Mouse (Mus musculus): Measurements from ENCODE around the gene Slc36a1. TPM values are rescaled to one million over a fixed set of nuclear protein-coding genes. Genes with fewer than 3 reads are reported as not detected.

Slc36a1 gene
- polyA plus RNA-seq (2012; rRNA removed; ENCODE audit: low replicate concordance) = 17.5 and 21.3 TPM in 2 replicates

GRCm38 (mm10) chr11:55204159-55204596, at the start of gene Slc36a1:
Gene Slc36a1, plus strand, starts transcription at chr11:55204350.

DNA sequence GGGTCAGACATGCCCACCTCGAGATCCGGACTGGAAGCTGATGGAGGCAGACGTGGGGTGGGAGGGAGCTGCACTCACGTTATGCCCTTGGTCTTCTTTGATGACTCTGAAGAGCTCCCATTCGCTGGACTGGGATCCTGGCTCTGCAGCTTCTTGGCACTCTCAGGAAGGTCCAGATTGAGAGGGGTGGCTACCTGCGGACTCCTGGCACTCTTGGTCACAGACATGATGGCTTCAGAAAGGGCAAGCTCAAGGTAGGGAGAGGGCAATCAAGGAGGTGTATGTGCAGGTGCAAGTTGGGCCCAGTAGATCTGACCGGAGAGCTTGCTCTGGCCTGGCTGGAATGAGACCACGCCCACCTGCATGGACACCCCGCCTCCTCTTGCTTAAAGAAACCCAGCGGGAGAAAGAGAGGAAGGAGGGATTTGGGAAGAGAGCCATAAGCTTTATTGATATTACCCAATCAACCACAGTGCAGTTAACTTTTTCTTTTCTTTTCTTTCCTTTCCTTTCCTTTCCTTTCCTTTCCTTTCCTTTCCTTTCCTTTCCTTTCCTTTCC, 19.3 kb upstream of the Slc36a1 start, which contains the start of gene Slc36a2:
Gene Slc36a2, minus strand, starts transcription at position 345 of the 559 bp plus-strand sequence.

Other genes with a start within 250 kb of the Slc36a1 start
- gene Tnip1, start 241.4 kb upstream of the Slc36a1 start, polyA plus RNA-seq (2012; rRNA removed; ENCODE audit: low replicate concordance) = 36.3 and 38.0 TPM in 2 replicates
- 378 and 412 TPM in 2 replicates for gene Anxa6, start 170.9 kb upstream of the Slc36a1 start, polyA plus RNA-seq (2012; rRNA removed; ENCODE audit: low replicate concordance)
- 13.3 and 14.6 TPM in 2 replicates for gene Ccdc69, start 126.2 kb upstream of the Slc36a1 start, polyA plus RNA-seq (2012; rRNA removed; ENCODE audit: low replicate concordance)
- 108 and 171 TPM in 2 replicates for gene Gm2a, start 106.2 kb upstream of the Slc36a1 start, polyA plus RNA-seq (2012; rRNA removed; ENCODE audit: low replicate concordance)
- 0.10 TPM in 1 of 2 replicates, not detected in the other for gene Slc36a3, start 52.6 kb upstream of the Slc36a1 start, polyA plus RNA-seq (2012; rRNA removed; ENCODE audit: low replicate concordance)
- gene Slc36a2, start 19.3 kb upstream of the Slc36a1 start, polyA plus RNA-seq (2012; rRNA removed; ENCODE audit: low replicate concordance) = 201 and 465 TPM in 2 replicates
- gene Fat2, start 132.2 kb downstream of the Slc36a1 start, polyA plus RNA-seq (2012; rRNA removed; ENCODE audit: low replicate concordance) = under 0.01 and 0.23 TPM in 2 replicates
- 3,898 and 8,730 TPM in 2 replicates for gene Sparc, start 218.8 kb downstream of the Slc36a1 start, polyA plus RNA-seq (2012; rRNA removed; ENCODE audit: low replicate concordance)